16 mouse cellular contexts compared by ENCODE assay signal in the genomic region with DNA sequence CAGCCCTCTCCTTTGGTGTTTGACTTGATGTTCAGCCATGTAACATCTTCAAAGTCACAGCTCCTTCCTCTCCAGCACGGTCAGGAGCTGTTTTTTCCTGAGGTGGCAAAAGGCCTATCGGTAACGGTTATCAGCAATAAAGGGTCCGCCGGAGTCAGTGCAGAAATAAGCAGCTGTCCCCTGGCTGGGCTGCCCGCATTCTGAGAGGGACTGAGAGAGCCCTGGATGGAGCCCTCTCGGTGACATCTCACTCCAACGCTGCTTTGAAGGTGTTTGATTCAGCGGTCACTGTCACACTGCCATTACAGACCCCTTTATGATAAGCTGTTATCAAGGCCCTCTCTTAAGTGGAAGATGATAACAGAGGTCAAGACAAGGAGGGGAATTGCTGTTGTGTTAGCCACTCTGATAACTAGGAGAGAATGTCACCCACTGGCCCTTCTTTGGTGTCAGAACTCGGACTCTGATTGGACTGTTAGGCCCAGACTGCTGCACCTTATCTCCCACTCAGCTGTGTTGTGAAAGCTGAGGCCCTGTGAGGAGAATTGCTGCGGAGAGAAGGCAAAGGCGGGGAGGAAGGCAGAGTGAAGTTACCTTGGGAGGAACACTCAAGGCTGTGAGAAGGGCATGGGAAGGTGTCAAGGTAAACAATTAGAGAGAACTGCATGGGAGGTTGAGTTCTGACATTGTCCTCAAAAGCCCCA.
"Had no signal": no experiment of that assay in that cellular context is flagged by ENCODE, and none has a peak within 500 bp of the region (broad histone marks: within the 10 kb centered on the region; RNA-seq: fewer than 3 reads in every experiment).

No protein-coding gene starts in this region.

- H3K4me1 ChIP-seq: liver, embryonic 13.5 days; midbrain, embryonic 15.5 days; neural tube, embryonic 12.5 days; stomach, embryonic 15.5 days had no signal

- H3K4me3 ChIP-seq: left cerebral cortex, adult 2 months; liver, embryonic 13.5 days; lung, embryonic 15.5 days; megakaryocyte, embryonic 14.5 days; midbrain, embryonic 15.5 days; neural tube, embryonic 12.5 days; stomach, embryonic 15.5 days had no signal

- H3K9ac ChIP-seq: liver, embryonic 13.5 days; liver, postnatal 0 days; lung, embryonic 15.5 days; midbrain, embryonic 15.5 days; neural tube, embryonic 12.5 days; stomach, embryonic 15.5 days had no signal

- H3K27me3 ChIP-seq: liver, embryonic 13.5 days; lung, embryonic 15.5 days; midbrain, embryonic 15.5 days; neural tube, embryonic 12.5 days; stomach, embryonic 15.5 days had no signal

- H3K36me3 ChIP-seq: liver, embryonic 13.5 days; lung, embryonic 15.5 days; midbrain, embryonic 15.5 days; neural tube, embryonic 12.5 days; stomach, embryonic 15.5 days had no signal

- ATAC-seq: liver, postnatal 0 days; midbrain, embryonic 15.5 days had no signal

- H3K9me3 ChIP-seq: liver, embryonic 13.5 days; lung, embryonic 15.5 days; midbrain, embryonic 15.5 days; neural tube, embryonic 12.5 days; stomach, embryonic 15.5 days had no signal

- H3K27ac ChIP-seq: left cerebral cortex, adult 2 months; liver, embryonic 13.5 days; lung, embryonic 15.5 days; macrophage; midbrain, embryonic 15.5 days; neural tube, embryonic 12.5 days; stomach, embryonic 15.5 days had no signal

- DNase-seq: kidney, postnatal 25 days; liver; liver, embryonic 13.5 days; liver, postnatal 0 days; lung, postnatal 14 days; right cerebral cortex, postnatal 14 days; thymus, adult 2 months; thymus, postnatal 25 days had no signal

- H3K4me2 ChIP-seq: liver, embryonic 13.5 days; lung, embryonic 15.5 days; midbrain, embryonic 11.5 days; midbrain, embryonic 15.5 days; neural tube, embryonic 12.5 days; stomach, embryonic 15.5 days had no signal
